Mouse (Mus musculus) liver, postnatal 0 days (tissue): ENCODE data around the gene Tle4. TPM values are rescaled to one million over a fixed set of nuclear protein-coding genes. Genes with fewer than 3 reads are reported as not detected.

ENCODE experiments used
- ATAC-seq: fragments of 200-750 bp; cut with Nextera tagmentation; 2 replicates; pipeline ENCODE4 v1.8.0; 2017; ENCODE audit warnings: mild to moderate bottlenecking, moderate library complexity
- DNase-seq: peaks from one replicate; pipeline ENCODE4 v3.0.0-alpha.2; 2016
- H3K27ac ChIP-seq: fragments of 300-500 bp; sonication (generic); 2 replicates; pipeline ENCODE4 v1.5.1; 2014; ENCODE audit warnings: antibody characterized with exemption, moderate library complexity, mild to moderate bottlenecking, low read depth
- H3K27me3 ChIP-seq: fragments of 300-500 bp; sonication (generic); 2 replicates; pipeline ENCODE4 v1.6.1; 2014; ENCODE audit warnings: low read length, control low read depth, mixed read lengths; ENCODE audit not compliant: insufficient read depth
- H3K36me3 ChIP-seq: fragments of 300-500 bp; sonication (generic); replicated peaks from 2 replicates; pipeline ENCODE4 v1.6.1; 2014; ENCODE audit warnings: mild to moderate bottlenecking, control low read depth, low read length, moderate library complexity, mixed read lengths; ENCODE audit not compliant: insufficient read depth
- H3K4me1 ChIP-seq: fragments of 300-500 bp; sonication (generic); 2 replicates; pipeline ENCODE4 v1.6.1; 2014; ENCODE audit warnings: antibody characterized with exemption, mild to moderate bottlenecking, control low read depth; ENCODE audit not compliant: insufficient read depth
- H3K4me2 ChIP-seq: fragments of 300-500 bp; sonication (generic); 2 replicates; pipeline ENCODE4 v1.6.1; 2014; ENCODE audit warnings: low read depth, mild to moderate bottlenecking, low read length, moderate library complexity, mixed read lengths
- H3K4me3 ChIP-seq: fragments of 300-500 bp; sonication (generic); 2 replicates; pipeline ENCODE4 v1.5.1; 2014; ENCODE audit warnings: low read depth, low read length
- H3K9ac ChIP-seq: fragments of 300-500 bp; sonication (generic); replicated peaks from 2 replicates; pipeline ENCODE4 v1.6.1; 2014; ENCODE audit warnings: mild to moderate bottlenecking, moderate library complexity
- H3K9me3 ChIP-seq: fragments of 300-500 bp; sonication (generic); 2 replicates; pipeline ENCODE4 v1.6.1; 2016; ENCODE audit warnings: mild to moderate bottlenecking, control low read depth, low read length, mixed read lengths
- CTCF ChIP-seq: sonication (generic); IDR thresholded peaks from 2 replicates; pipeline ENCODE4 v1.5.1; 2016; ENCODE audit warnings: antibody characterized with exemption, low read depth
- EP300 ChIP-seq: IDR thresholded peaks from 2 replicates; pipeline ENCODE4 v1.6.1; 2016; ENCODE audit warnings: antibody characterized with exemption, low read depth, mild to moderate bottlenecking
- WGBS: fragments of 180-500 bp; shearing (Covaris S2); extraction: QIAGEN DNeasy Blood & Tissue Kit; methylation state at CpG from one replicate; pipeline ENCODE4 v1.1.7; 2014; ENCODE audit not compliant: insufficient replicate concordance; 5-methylcytosine and 5-hydroxymethylcytosine counted together
- polyA plus RNA-seq: library from polyadenylated mRNA; unstranded; fragments of >200 nt; fragmentation: Nextera tagmentation; extraction: Ambion mirVana; gene quantifications from 2 replicates; pipeline ENCODE4 v1.2.1, GENCODE M21; 2015

Gene Tle4
- polyA plus RNA-seq, 1 experiment from 2014 or later = 3.1 TPM

- 93% methylated on average over 1 of the region's 1 CpGs for WGBS
- Histone ChIP-seq H3K4me1 (no peaks in the 10 kb centered on the region), H3K27ac (no peak overlapping the region)
Measured at GRCm38 (mm10) chr19:14447474-14447873, 150.4 kb downstream of the Tle4 start.

GRCm38 (mm10) chr19:14441861-14442260 is 156.0 kb downstream of the Tle4 start:
- Histone ChIP-seq H3K4me3 (no peak overlapping the region), H3K9me3 (no peaks in the 10 kb centered on the region), H3K27ac (no peak overlapping the region), H3K27me3 (no peaks in the 10 kb centered on the region), H3K9ac (no peak overlapping the region), H3K36me3 (no peaks in the 10 kb centered on the region), H3K4me1 (no peaks in the 10 kb centered on the region), H3K4me2 (no peak overlapping the region)
- ATAC-seq (no peak), DNase-seq (no peak)
- TF ChIP-seq EP300 = no peak
- no peak for TF ChIP-seq CTCF
- 84% methylated on average over 5 of the region's 5 CpGs for WGBS

More at GRCm38 (mm10) chr19:14447474-14447873, 150.4 kb downstream of the Tle4 start:
- Histone ChIP-seq H3K36me3 (peaks cover 22% of the 10 kb centered on the region), H3K4me2 (no peak overlapping the region), H3K9me3 (no peaks in the 10 kb centered on the region), H3K27me3 (no peaks in the 10 kb centered on the region), H3K9ac (no peak overlapping the region), H3K4me3 (no peak overlapping the region)
- ATAC-seq = no peak
- TF ChIP-seq CTCF = no peak
- no peak for TF ChIP-seq EP300
- DNase-seq = no peak

GRCm38 (mm10) chr19:14437226-14437625 is 160.6 kb downstream of the Tle4 start:
- Histone ChIP-seq H3K4me2 (no peak overlapping the region), H3K27me3 (no peaks in the 10 kb centered on the region), H3K9ac (no peak overlapping the region), H3K9me3 (no peaks in the 10 kb centered on the region), H3K27ac (no peak overlapping the region), H3K36me3 (no peaks in the 10 kb centered on the region), H3K4me3 (no peak overlapping the region), H3K4me1 (no peaks in the 10 kb centered on the region)
- WGBS = 79% methylated on average over 7 of the region's 7 CpGs
- TF ChIP-seq EP300 (no peak), CTCF (no peak)
- no peak for ATAC-seq
- DNase-seq = no peak

GRCm38 (mm10) chr19:14436567-14436966 is 161.3 kb downstream of the Tle4 start:
- Histone ChIP-seq H3K9ac (no peak overlapping the region), H3K4me2 (no peak overlapping the region), H3K4me3 (no peak overlapping the region), H3K4me1 (no peaks in the 10 kb centered on the region), H3K27me3 (no peaks in the 10 kb centered on the region), H3K27ac (no peak overlapping the region), H3K36me3 (no peaks in the 10 kb centered on the region), H3K9me3 (no peaks in the 10 kb centered on the region)
- DNase-seq (no peak), ATAC-seq (no peak)
- TF ChIP-seq EP300 (no peak), CTCF (no peak)
- 50% methylated on average over 2 of the region's 2 CpGs for WGBS

- Histone ChIP-seq H3K36me3 (no peaks in the 10 kb centered on the region), H3K27me3 (no peaks in the 10 kb centered on the region), H3K27ac (no peak overlapping the region), H3K4me1 (no peaks in the 10 kb centered on the region), H3K9me3 (no peaks in the 10 kb centered on the region), H3K4me3 (no peak overlapping the region), H3K4me2 (no peak overlapping the region), H3K9ac (no peak overlapping the region)
- ATAC-seq = no peak
- TF ChIP-seq EP300 = no peak
- TF ChIP-seq CTCF = no peak
- no peak for DNase-seq
- 54% methylated on average over 14 of the region's 14 CpGs for WGBS
Measured at GRCm38 (mm10) chr19:14435681-14436376, 162.0 kb downstream of the Tle4 start.

- Histone ChIP-seq H3K27ac (no peak overlapping the region), H3K4me1 (no peaks in the 10 kb centered on the region), H3K4me3 (no peak overlapping the region), H3K9ac (no peak overlapping the region), H3K36me3 (no peaks in the 10 kb centered on the region), H3K27me3 (no peaks in the 10 kb centered on the region), H3K4me2 (no peak overlapping the region), H3K9me3 (no peaks in the 10 kb centered on the region)
- DNase-seq (no peak), ATAC-seq (no peak)
- WGBS = 90% methylated on average over 4 of the region's 4 CpGs
- TF ChIP-seq CTCF = no peak
- TF ChIP-seq EP300 = no peak
Measured at GRCm38 (mm10) chr19:14433900-14434299, 164.0 kb downstream of the Tle4 start.

DNA sequence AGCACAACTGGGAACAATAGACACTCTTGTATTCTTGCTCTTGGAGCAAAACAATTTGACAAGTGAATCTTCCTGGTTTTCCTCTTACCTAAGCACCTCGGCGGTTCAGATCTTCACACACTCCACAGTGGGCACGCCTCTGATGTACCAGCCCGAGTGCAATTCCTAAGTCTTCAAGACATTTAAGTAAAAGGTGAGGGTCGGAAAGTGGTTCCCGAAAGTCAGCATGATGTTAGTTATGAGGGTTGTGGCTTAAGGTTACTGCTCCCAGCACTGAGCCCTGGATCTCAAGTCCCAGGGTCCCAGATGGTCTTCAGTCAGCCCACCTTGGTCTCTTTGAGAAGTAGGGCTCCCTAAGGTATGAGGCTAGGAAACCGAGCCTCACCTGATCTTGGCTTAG is 165.4 kb downstream of the Tle4 start:
- H3K4me3 ChIP-seq = no peak overlapping the region
- no peak for TF ChIP-seq EP300
- H3K9ac ChIP-seq = no peak overlapping the region
- H3K36me3 ChIP-seq = no peaks in the 10 kb centered on the region
- no peaks in the 10 kb centered on the region for H3K27me3 ChIP-seq
- no peak overlapping the region for H3K4me2 ChIP-seq
- no peak for ATAC-seq
- H3K9me3 ChIP-seq = no peaks in the 10 kb centered on the region
- DNase-seq = no peak
- no peak overlapping the region for H3K27ac ChIP-seq
- WGBS = 74% methylated on average over 7 of the region's 7 CpGs
- no peaks in the 10 kb centered on the region for H3K4me1 ChIP-seq
